Mouse (Mus musculus) heart, embryonic 15.5 days (tissue): ENCODE measurements around the gene Ambra1. TPM values are rescaled to one million over a fixed set of nuclear protein-coding genes. Genes with fewer than 3 reads are reported as not detected.
"Not testable (repeated sequence)": the region's sequence is repeated elsewhere in the genome, so short reads cannot be mapped to it uniquely, and the experiment has no call there.

Experiments used
- ATAC-seq: fragments of 200-750 bp; cut with Nextera tagmentation; replicated peaks from 2 replicates; pipeline ENCODE4 v1.8.0; 2017; ENCODE audit warnings: low read depth, moderate TSS enrichment; ENCODE audit not compliant: insufficient number of reproducible peaks, insufficient read depth, low FRiP score
- H3K27ac ChIP-seq: fragments of 300-500 bp; sonication (generic); 2 replicates; pipeline ENCODE4 v1.5.1; 2015; ENCODE audit warnings: mild to moderate bottlenecking, inconsistent platforms
- H3K27me3 ChIP-seq: fragments of 300-500 bp; sonication (generic); 2 replicates; pipeline ENCODE4 v1.6.1; 2015; ENCODE audit warnings: inconsistent platforms
- H3K36me3 ChIP-seq: fragments of 300-500 bp; sonication (generic); 2 replicates; pipeline ENCODE4 v1.6.1; 2015; ENCODE audit warnings: mild to moderate bottlenecking, inconsistent platforms
- H3K4me1 ChIP-seq: fragments of 300-500 bp; sonication (generic); replicated peaks from 2 replicates; pipeline ENCODE4 v1.6.1; 2015; ENCODE audit warnings: inconsistent platforms
- H3K4me2 ChIP-seq: fragments of 300-500 bp; sonication (generic); 2 replicates; pipeline ENCODE4 v1.6.1; 2015; ENCODE audit warnings: inconsistent platforms, mild to moderate bottlenecking, moderate library complexity
- H3K4me3 ChIP-seq: fragments of 300-500 bp; sonication (generic); 2 replicates; pipeline ENCODE4 v1.5.1; 2015; ENCODE audit warnings: mild to moderate bottlenecking, inconsistent platforms
- H3K9ac ChIP-seq: fragments of 300-500 bp; sonication (generic); 2 replicates; pipeline ENCODE4 v1.6.1; 2015; ENCODE audit warnings: mild to moderate bottlenecking, inconsistent platforms
- H3K9me3 ChIP-seq: fragments of 300-500 bp; sonication (generic); replicated peaks from 2 replicates; pipeline ENCODE4 v1.6.1; 2016; ENCODE audit warnings: inconsistent platforms
- WGBS: fragments of 180-500 bp; shearing (Covaris S2); methylation state at CpG from one replicate; pipeline ENCODE4 v1.1.7; 2015; ENCODE audit warnings: mixed read lengths; 5-methylcytosine and 5-hydroxymethylcytosine counted together
- polyA plus RNA-seq: library from polyadenylated mRNA; unstranded; fragments of >200 nt; fragmentation: Nextera tagmentation; extraction: Ambion mirVana; gene quantifications from 2 replicates; pipeline ENCODE4 v1.2.1, GENCODE M21; 2015

Gene Ambra1
- polyA plus RNA-seq, 1 experiment from 2014 or later, result 8.6 TPM

DNA sequence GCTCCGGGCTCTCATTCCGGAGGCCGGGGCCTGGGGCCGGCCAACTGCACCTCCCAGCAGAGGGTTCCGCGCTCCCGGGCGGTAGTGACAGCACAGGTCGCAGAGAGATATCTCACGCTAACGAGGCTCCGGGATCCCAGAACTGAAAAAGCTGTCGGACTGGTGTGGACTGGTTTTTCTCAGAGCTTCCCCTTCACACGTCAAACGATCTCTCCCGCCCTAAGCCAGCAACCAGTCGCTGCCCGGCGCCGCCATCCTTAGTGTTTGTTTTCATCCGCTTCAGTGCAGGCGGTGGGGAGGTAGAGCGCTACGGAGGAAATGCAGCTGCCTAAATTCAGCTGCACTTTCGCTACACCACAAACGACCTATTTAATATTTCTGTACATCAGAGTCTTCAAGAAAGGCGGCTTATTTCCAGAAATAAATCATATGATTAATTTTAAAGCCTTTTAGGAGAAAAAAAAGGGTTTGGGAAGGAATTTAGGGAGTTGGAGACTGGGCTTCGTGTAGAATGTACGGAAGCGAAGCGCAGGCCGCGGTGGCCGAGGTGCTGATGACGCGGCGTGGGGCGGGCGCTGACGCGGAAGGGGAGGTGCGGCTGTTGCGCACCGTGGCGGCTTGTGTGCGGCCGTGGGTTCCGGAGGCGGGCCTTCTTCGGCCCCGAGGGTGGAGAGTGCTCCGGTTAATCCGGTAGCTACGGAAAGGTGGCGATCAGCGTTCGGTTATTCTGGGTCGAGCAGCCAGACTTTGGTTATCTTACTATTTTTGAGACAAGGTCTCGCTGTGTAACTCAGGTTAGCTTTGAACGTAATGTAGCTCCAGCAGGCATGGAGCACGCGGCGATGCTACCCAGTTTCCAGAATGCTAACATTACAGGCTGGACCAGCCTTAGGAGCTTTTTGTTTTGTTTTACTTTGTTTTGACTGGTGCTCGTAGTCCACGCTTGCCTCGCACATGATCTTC lies 19.4 kb upstream of the Ambra1 start, which contains the start of the genes Atg13 and Harbi1:
Atg13 (minus strand) TSS at position 305 of the 963 bp plus-strand sequence.
Harbi1 (plus strand) TSS at position 581 of the 963 bp plus-strand sequence.
- H3K9ac ChIP-seq, result peak within 1 kb of the TSS; percentile 85
- no peaks in the 10 kb centered on the region for H3K9me3 ChIP-seq
- peak; percentile 98 for ATAC-seq
- no peaks in the 10 kb centered on the region for H3K36me3 ChIP-seq
- peak within 1 kb of the TSS; percentile 70 for H3K27ac ChIP-seq
- WGBS, result under 1% methylated on average over 66 of the region's 66 CpGs
- H3K27me3 ChIP-seq, result no peaks in the 10 kb centered on the region
- H3K4me3 ChIP-seq, result peak within 1 kb of the TSS; percentile 96
- peaks cover 19% of the 10 kb centered on the region for H3K4me1 ChIP-seq
- peak within 1 kb of the TSS; percentile 77 for H3K4me2 ChIP-seq

DNA sequence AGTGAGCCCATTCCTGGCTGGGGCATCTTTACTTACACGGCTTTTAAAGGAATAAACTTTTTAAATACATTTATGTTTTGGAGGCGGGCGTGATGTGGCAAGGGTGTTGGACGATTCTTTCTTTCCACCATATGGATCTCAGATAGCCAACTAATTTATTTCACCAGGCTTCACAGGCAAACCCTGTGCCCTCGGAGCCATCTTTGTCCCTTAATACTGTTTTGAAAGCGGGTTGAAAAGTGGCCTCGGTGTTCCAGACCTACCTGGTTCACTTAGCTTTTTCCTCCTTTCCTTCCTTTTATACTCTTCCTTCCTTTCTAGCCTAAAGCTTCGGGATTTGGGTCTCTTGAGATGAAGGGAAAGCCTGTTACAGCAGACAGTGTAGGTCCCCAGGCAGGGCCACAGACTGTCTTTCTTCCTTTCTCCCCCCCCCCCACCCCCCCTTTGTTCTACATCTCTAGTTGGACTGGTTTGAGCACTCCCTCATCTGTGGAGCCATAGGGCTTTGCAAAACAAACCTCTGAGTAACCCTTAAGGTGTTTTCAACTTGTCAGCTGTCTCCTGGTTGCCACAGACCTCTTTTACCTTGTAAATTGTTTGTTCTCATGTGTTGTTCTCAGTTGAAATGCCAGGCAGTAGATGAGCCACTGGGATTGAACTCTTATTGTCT lies 18.5 kb upstream of the Ambra1 start:
- no peak for ATAC-seq
- H3K4me2 ChIP-seq, result peak overlapping the region; percentile 77
- H3K36me3 ChIP-seq, result no peaks in the 10 kb centered on the region
- H3K27me3 ChIP-seq, result no peaks in the 10 kb centered on the region
- WGBS, result 4% methylated on average over 8 of the region's 8 CpGs
- no peaks in the 10 kb centered on the region for H3K9me3 ChIP-seq
- H3K4me3 ChIP-seq, result peak overlapping the region; percentile 96
- H3K27ac ChIP-seq, result peak overlapping the region; percentile 70
- H3K9ac ChIP-seq, result peak overlapping the region; percentile 85
- peaks cover 19% of the 10 kb centered on the region for H3K4me1 ChIP-seq

DNA sequence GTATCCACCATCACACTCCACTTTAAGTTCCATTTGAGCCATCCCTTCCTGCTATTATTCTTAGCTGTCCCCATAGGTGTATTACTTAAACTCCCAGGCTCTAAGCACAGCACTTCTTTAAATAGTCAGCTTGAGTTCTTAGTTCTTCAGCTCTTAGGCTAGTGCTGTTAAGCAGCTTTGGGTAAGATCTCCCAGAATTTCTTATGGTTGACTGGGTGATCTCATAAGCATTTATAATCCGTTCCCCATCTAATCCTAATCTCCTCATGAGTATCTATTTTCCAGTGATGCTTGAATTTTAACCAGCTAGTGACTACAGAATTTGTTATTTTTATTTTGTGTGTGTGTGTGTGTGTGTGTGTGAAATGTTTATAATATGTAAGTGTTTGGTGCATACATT lies 15.0 kb upstream of the Ambra1 start:
- ATAC-seq, result no peak
- no peak overlapping the region for H3K4me3 ChIP-seq
- 88% methylated on average over 1 of the region's 1 CpGs for WGBS

DNA sequence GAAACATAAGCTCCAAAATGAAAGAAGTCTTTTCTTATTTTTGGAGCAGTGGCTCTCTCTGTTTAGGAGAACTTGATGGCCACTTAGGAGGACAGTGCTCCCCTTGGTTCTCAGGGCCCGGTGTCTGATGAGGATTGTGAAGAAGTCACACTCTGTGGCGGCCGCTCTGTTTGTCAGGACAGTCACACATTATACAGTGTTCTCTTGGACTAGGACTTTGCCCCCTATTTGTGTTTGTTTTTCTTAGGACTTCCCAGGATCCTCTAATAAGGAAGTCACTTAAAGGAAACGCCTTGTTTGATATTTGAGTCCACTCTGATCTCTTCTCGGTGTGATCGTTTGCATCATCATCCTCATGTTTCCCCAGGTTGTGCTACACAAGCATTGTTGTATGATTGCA lies 11.7 kb upstream of the Ambra1 start:
- H3K4me2 ChIP-seq, result no peak overlapping the region
- no peak overlapping the region for H3K4me3 ChIP-seq
- H3K27ac ChIP-seq, result no peak overlapping the region
- WGBS, result 80% methylated on average over 6 of the region's 6 CpGs
- no peaks in the 10 kb centered on the region for H3K9me3 ChIP-seq
- no peak overlapping the region for H3K9ac ChIP-seq
- no peaks in the 10 kb centered on the region for H3K27me3 ChIP-seq
- ATAC-seq, result no peak
- H3K4me1 ChIP-seq, result no peaks in the 10 kb centered on the region
- H3K36me3 ChIP-seq, result peaks cover 10% of the 10 kb centered on the region; the same call in 1 of the 2 replicates

More for the DNA sequence above, 15.0 kb upstream of the Ambra1 start:
- Histone ChIP-seq H3K27ac (no peak overlapping the region), H3K9ac (no peak overlapping the region), H3K9me3 (no peaks in the 10 kb centered on the region), H3K4me2 (no peak overlapping the region), H3K4me1 (peaks cover 12% of the 10 kb centered on the region), H3K36me3 (no peaks in the 10 kb centered on the region), H3K27me3 (no peaks in the 10 kb centered on the region)

DNA sequence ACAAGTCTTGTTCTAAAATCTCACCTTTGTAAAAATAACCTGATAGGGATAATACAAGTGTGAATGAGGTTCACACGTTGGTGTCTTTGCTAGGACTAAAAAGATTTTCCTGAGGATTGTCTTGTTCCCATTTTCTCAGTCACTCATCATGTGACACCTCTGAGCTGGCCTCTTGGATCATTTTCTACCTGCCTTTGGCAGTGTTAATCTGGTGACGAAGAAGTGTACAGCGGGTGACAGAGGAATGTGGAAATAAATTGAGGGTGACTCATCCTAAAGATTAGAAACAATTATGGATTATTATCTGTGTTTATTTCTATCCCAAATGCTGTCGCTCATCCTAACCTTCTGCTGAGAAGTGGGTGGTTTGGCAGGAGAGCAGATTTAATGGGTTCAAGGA lies 6.6 kb upstream of the Ambra1 start:
- no peak overlapping the region for H3K4me2 ChIP-seq
- H3K4me3 ChIP-seq, result no peak overlapping the region
- no peaks in the 10 kb centered on the region for H3K9me3 ChIP-seq
- no peak overlapping the region for H3K9ac ChIP-seq
- no peak for ATAC-seq
- H3K27me3 ChIP-seq, result no peaks in the 10 kb centered on the region
- no peak overlapping the region for H3K27ac ChIP-seq
- WGBS, result 51% methylated on average over 4 of the region's 4 CpGs
- no peaks in the 10 kb centered on the region for H3K4me1 ChIP-seq
- H3K36me3 ChIP-seq, result peaks cover 10% of the 10 kb centered on the region; the same call in 1 of the 2 replicates

DNA sequence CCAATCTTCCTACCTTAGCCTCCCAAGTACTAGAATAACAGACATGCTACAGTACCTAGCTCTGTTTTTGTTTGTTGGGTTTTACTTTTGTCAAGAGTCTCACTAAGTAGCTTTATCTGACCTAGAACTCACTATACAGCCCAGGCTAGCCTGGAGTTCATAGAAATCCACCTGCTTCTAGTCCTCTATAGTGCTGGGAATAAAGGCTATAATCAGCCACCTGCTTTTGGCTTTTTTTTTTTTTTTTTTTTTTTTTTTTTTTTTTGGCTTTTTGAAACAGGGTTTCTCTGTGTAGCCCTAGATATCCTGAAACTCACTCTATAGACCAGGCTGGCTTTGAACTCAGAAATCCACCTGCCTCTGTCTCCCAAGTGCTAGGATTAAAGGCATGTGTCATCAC lies 6.0 kb upstream of the Ambra1 start:
- Histone ChIP-seq H3K27ac (no peak overlapping the region), H3K9ac (no peak overlapping the region), H3K4me1 (no peaks in the 10 kb centered on the region), H3K36me3 (peaks cover 10% of the 10 kb centered on the region; the same call in 1 of the 2 replicates), H3K9me3 (no peaks in the 10 kb centered on the region), H3K4me2 (no peak overlapping the region), H3K4me3 (no peak overlapping the region), H3K27me3 (no peaks in the 10 kb centered on the region)
- no peak for ATAC-seq

DNA sequence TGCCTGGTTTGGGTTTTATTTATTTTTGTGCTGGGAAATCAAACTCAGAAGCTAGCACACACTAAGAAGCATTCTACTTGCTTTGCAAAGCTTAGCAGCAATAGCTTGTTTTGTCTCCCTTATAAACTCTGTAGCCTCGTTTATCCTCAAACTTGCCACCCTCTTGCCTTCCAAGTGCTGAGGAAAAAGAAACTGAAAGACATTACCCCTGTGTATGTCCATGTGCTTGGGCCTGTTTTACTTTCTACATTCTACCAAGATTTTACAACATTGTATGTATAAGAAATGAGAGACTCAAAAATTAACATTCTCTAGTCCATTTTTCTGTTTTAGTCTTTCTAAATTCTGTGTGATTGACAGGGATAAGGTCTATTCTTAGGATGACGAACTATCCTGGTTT lies 5.2 kb upstream of the Ambra1 start:
- Histone ChIP-seq H3K4me2 (no peak overlapping the region), H3K27me3 (no peaks in the 10 kb centered on the region), H3K4me1 (no peaks in the 10 kb centered on the region), H3K36me3 (peaks cover 10% of the 10 kb centered on the region; the same call in 1 of the 2 replicates), H3K9me3 (no peaks in the 10 kb centered on the region), H3K9ac (no peak overlapping the region), H3K4me3 (no peak overlapping the region), H3K27ac (no peak overlapping the region)
- 45% methylated on average over 2 of the region's 2 CpGs for WGBS
- ATAC-seq, result no peak

DNA sequence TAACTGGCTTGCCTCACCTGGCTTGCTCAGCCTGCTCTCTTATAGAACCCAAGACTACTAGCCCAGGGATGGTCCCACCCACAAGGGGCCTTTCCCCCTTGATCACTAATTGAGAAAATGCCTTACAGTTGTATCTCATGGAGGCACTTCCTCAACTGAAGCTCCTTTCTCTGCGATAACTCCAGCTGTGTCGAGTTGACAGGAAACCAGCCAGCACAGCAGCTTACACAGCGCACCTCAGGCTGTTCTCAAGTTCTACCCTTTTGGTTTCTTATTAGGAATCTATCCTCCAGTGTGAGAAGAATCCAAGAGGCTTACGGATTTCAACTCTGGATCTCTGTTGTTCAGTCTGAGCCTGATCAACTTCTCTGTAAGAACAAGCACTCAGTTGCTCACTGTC lies 4.5 kb upstream of the Ambra1 start:
- not testable (repeated sequence) for H3K4me3 ChIP-seq
- 37% methylated on average over 4 of the region's 4 CpGs for WGBS

DNA sequence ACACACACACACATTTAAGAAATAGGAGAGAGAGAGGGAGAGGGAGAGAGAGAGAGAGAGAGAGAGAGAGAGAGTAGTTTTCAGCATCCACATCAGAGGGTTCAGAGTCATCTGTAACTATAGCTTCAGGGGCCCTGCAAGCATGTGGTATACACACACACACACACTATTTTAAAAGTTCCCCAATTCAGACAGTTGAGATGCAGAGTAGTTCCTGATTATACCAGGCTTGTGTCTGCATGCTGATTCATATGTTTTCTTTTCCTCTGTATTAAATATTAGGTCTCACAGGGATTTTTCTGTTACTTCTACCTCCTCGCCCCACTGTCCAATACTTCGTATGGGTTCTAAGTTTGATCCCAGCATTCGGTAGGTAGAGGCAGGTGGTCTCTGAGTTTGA lies 2.9 kb upstream of the Ambra1 start:
- Histone ChIP-seq H3K4me1 (0 out of 2 replicates have a peak, but pooled peaks cover 4% of the 10 kb centered on the region), H3K4me2 (no peak overlapping the region), H3K4me3 (no peak overlapping the region), H3K36me3 (no peaks in the 10 kb centered on the region), H3K9ac (no peak overlapping the region), H3K27me3 (no peaks in the 10 kb centered on the region), H3K9me3 (no peaks in the 10 kb centered on the region), H3K27ac (no peak overlapping the region)
- WGBS, result 82% methylated on average over 3 of the region's 3 CpGs
- ATAC-seq, result no peak

More for the DNA sequence above, 4.5 kb upstream of the Ambra1 start:
- not testable (repeated sequence) for H3K27ac ChIP-seq, H3K9ac ChIP-seq, H3K9me3 ChIP-seq, H3K36me3 ChIP-seq, H3K4me2 ChIP-seq, H3K4me1 ChIP-seq, H3K27me3 ChIP-seq, ATAC-seq

DNA sequence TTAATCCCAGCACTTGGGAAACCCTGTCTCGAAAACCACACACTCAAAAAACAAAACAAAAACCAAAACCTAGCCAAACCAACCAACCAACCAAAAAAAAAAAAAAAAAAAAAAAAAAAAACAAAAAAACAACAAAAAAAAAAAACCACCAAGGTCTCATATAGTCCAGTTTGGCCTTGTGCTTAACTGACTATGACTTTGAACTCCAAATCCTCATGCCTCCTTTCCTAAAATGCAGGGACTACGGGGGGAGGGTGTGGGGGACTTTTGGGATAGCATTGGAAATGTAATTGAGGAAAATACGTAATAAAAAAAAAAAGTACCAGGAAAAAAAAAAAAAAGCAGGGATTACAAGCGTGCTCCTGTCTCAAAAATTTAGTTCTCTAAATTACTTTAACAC lies 363 bp upstream of the Ambra1 start:
- Histone ChIP-seq H3K27me3 (no peaks in the 10 kb centered on the region), H3K4me2 (peak overlapping the region; percentile 63), H3K27ac (peak overlapping the region; percentile 91; the same call in 1 of the 2 replicates), H3K4me1 (0 out of 2 replicates have a peak, but pooled peaks cover 4% of the 10 kb centered on the region), H3K4me3 (peak overlapping the region; percentile 98), H3K36me3 (no peaks in the 10 kb centered on the region), H3K9ac (peak overlapping the region; percentile 94; the same call in 1 of the 2 replicates), H3K9me3 (no peaks in the 10 kb centered on the region)
- ATAC-seq, result no peak
- WGBS, result 16% methylated on average over 4 of the region's 4 CpGs

DNA sequence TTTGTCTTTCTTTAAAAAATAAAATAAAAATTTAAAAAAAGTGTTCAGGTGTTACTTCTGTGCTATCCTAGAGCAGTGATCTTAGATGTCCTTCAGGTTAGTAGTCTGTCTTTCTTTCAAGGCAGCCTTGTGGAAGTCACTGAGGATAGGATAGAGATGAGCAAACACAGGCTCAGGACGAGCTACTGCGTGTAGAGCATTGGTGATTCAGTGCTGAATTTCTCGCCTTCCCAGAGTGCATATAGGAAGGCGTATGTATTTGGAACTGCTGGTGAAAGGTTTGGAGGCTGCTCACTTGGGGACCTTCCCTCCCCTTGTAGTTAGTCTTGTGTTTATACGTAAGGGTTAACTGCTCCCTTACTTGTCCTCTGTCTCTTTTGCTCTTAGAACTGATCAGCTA lies 5.3 kb downstream of the Ambra1 start:
- H3K9ac ChIP-seq, result no peak overlapping the region
- H3K9me3 ChIP-seq, result no peaks in the 10 kb centered on the region
- no peaks in the 10 kb centered on the region for H3K27me3 ChIP-seq
- 0 out of 2 replicates have a peak, but pooled peaks cover 7% of the 10 kb centered on the region for H3K4me1 ChIP-seq
- H3K36me3 ChIP-seq, result no peaks in the 10 kb centered on the region
- H3K4me3 ChIP-seq, result no peak overlapping the region
- no peak overlapping the region for H3K4me2 ChIP-seq
- 88% methylated on average over 5 of the region's 5 CpGs for WGBS
- no peak for ATAC-seq
- H3K27ac ChIP-seq, result no peak overlapping the region
